Mouse (Mus musculus) kidney, postnatal 10 days (tissue): ENCODE measurements around the gene Socs7.
A peak's percentile ranks its signal among the peaks of the same experiment; 100 is the strongest.
"Not testable (repeated sequence)": the region's sequence is repeated elsewhere in the genome, so short reads cannot be mapped to it uniquely, and the experiment has no call there.

Experiments
- DNase-seq: peaks from one replicate; pipeline ENCODE4 v3.0.0; 2021; ENCODE audit warnings: mixed read lengths

Socs7 gene

GRCm38 (mm10) chr11:97361948-97362648 lies at the start of gene Socs7:
TSS of gene Socs7 (plus strand) at chr11:97362551.
- DNase-seq: peak; percentile 97

GRCm38 (mm10) chr11:97312871-97313270 lies 49.5 kb upstream of the Socs7 start:
- not testable (repeated sequence) for DNase-seq

- no peak for DNase-seq
Observed at GRCm38 (mm10) chr11:97314110-97314509, 48.2 kb upstream of the Socs7 start.

- DNase-seq: no peak
Observed at GRCm38 (mm10) chr11:97314751-97315503, 47.4 kb upstream of the Socs7 start.

- DNase-seq: peak; percentile 99
Observed at GRCm38 (mm10) chr11:97315504-97316503, 46.5 kb upstream of the Socs7 start, which contains the start of gene Mrpl45. TSS of gene Mrpl45 (plus strand) at chr11:97315716.

GRCm38 (mm10) chr11:97321197-97321596 lies 41.2 kb upstream of the Socs7 start:
- no peak for DNase-seq

GRCm38 (mm10) chr11:97321894-97322600 lies 40.3 kb upstream of the Socs7 start:
- not testable (repeated sequence) for DNase-seq

GRCm38 (mm10) chr11:97325224-97325623 lies 37.1 kb upstream of the Socs7 start:
- DNase-seq: no peak

GRCm38 (mm10) chr11:97328148-97328547 lies 34.2 kb upstream of the Socs7 start:
- DNase-seq: peak; percentile 82

- no peak for DNase-seq
Observed at GRCm38 (mm10) chr11:97330315-97330714, 32.0 kb upstream of the Socs7 start.

GRCm38 (mm10) chr11:97331231-97332190 lies 30.8 kb upstream of the Socs7 start:
- no peak for DNase-seq

GRCm38 (mm10) chr11:97333044-97333443 lies 29.3 kb upstream of the Socs7 start:
- no peak for DNase-seq

GRCm38 (mm10) chr11:97333896-97334295 lies 28.5 kb upstream of the Socs7 start:
- no peak for DNase-seq

- no peak for DNase-seq
Observed at GRCm38 (mm10) chr11:97334400-97334799, 28.0 kb upstream of the Socs7 start.

GRCm38 (mm10) chr11:97336238-97336637 lies 26.1 kb upstream of the Socs7 start:
- DNase-seq: no peak

- no peak for DNase-seq
Observed at GRCm38 (mm10) chr11:97336751-97337345, 25.5 kb upstream of the Socs7 start.

GRCm38 (mm10) chr11:97337363-97337762 lies 25.0 kb upstream of the Socs7 start:
- no peak for DNase-seq

GRCm38 (mm10) chr11:97338302-97338976 lies 23.9 kb upstream of the Socs7 start:
- no peak for DNase-seq

- peak; percentile 86 for DNase-seq
Observed at GRCm38 (mm10) chr11:97338977-97339315, 23.4 kb upstream of the Socs7 start.

- no peak for DNase-seq
Observed at GRCm38 (mm10) chr11:97343175-97343574, 19.2 kb upstream of the Socs7 start.
